Mouse (Mus musculus): ENCODE measurements around the gene Slc16a2. TPM values are rescaled to one million over a fixed set of nuclear protein-coding genes. Genes with fewer than 3 reads are reported as not detected.

The Slc16a2 gene
- polyA plus RNA-seq, 2 experiments = 4.2 to 7.5 TPM

- no peaks in the 10 kb centered on the region for H3K4me1 ChIP-seq (replicated peaks; ENCODE audit: control insufficient read depth in 2 of 2, insufficient read depth in 2 of 2, low read length in 1 of 2)
- no peak for ATAC-seq (ENCODE audit: insufficient read depth)
- no peak overlapping the region for H3K9ac ChIP-seq (replicated peaks)
- TF ChIP-seq CTCF (IDR thresholded peaks at IDR 0.05; ENCODE audit: low read depth) = no peak
- TF ChIP-seq EP300 (IDR thresholded peaks at IDR 0.05; ENCODE audit: low read depth) = no peak
- H3K9me3 ChIP-seq (ENCODE audit: control insufficient read depth, low read length) = no peaks in the 10 kb centered on the region
- no peaks in the 10 kb centered on the region; the same call in 1 of the 2 replicates for H3K27me3 ChIP-seq (ENCODE audit: control insufficient read depth, insufficient read depth, low read length)
- no peak overlapping the region for H3K4me2 ChIP-seq (ENCODE audit: low read depth)
- DNase-seq (ENCODE audit: low read depth in 3 of 3, low spot score in 3 of 3) = no peak
- H3K4me3 ChIP-seq (ENCODE audit: insufficient read depth in 1 of 2, low read depth in 2 of 2, low read length in 2 of 2) = no peak overlapping the region
- H3K27ac ChIP-seq = no peak overlapping the region
- WGBS (ENCODE audit: insufficient replicate concordance) = 23% methylated on average over 7 of the region's 13 CpGs
- H3K36me3 ChIP-seq (replicated peaks; ENCODE audit: control insufficient read depth, insufficient read depth, low read depth) = no peaks in the 10 kb centered on the region
Measured at GRCm38 (mm10) chrX:103741215-103742056, 80.3 kb downstream of the Slc16a2 start.

DNA sequence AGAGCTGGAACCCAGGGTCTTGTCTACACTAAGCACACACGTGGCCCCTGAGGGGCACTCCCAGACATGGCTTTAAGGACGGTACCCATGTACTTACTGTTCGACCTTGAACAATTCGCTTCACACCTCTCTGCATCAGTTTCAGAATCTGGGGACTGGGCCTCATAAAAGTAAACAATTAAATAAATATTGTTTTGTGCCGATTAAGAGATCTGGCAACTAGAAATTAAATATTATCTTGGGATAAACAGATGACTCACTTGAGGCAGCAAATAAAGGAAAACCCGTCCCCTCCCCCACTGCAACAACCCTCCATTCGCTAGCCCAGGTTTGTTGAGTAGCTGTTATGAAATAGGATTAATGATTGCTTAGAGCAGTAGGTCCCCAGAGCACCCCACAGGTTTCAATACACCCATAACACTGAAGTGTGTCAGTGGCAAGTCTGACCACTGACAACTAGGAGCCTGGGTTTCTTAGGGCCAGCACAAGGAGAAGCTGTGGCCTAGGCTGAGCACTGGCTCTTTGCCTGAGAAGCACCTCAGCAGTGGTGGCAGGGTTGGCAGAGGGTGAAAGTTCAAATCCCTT, 87.7 kb downstream of the Slc16a2 start:
- no peak for DNase-seq (ENCODE audit: low read depth in 3 of 3, low spot score in 3 of 3)
- no peak overlapping the region for H3K27ac ChIP-seq
- H3K9ac ChIP-seq (replicated peaks) = no peak overlapping the region
- no peaks in the 10 kb centered on the region for H3K36me3 ChIP-seq (replicated peaks; ENCODE audit: control insufficient read depth, insufficient read depth, low read depth)
- peaks cover 0 to 1% of the 10 kb centered on the region in 2 experiments; a peak in 1 of 4 replicates for H3K4me1 ChIP-seq (replicated peaks; ENCODE audit: control insufficient read depth in 2 of 2, insufficient read depth in 2 of 2, low read length in 1 of 2)
- H3K4me2 ChIP-seq (ENCODE audit: low read depth) = no peak overlapping the region
- TF ChIP-seq CTCF (IDR thresholded peaks at IDR 0.05; ENCODE audit: low read depth) = no peak
- no peak for TF ChIP-seq EP300 (IDR thresholded peaks at IDR 0.05; ENCODE audit: low read depth)
- WGBS (ENCODE audit: insufficient replicate concordance) = 59% methylated on average over 7 of the region's 7 CpGs
- no peaks in the 10 kb centered on the region for H3K9me3 ChIP-seq (ENCODE audit: control insufficient read depth, low read length)
- no peak overlapping the region for H3K4me3 ChIP-seq (ENCODE audit: insufficient read depth in 1 of 2, low read depth in 2 of 2, low read length in 2 of 2)
- no peak for ATAC-seq (ENCODE audit: insufficient read depth)
- H3K27me3 ChIP-seq (ENCODE audit: control insufficient read depth, insufficient read depth, low read length) = no peaks in the 10 kb centered on the region; the same call in 1 of the 2 replicates

GRCm38 (mm10) chrX:103733091-103733490, 88.7 kb downstream of the Slc16a2 start:
- Histone ChIP-seq H3K36me3 (replicated peaks; ENCODE audit: control insufficient read depth, insufficient read depth, low read depth) (no peaks in the 10 kb centered on the region), H3K9ac (replicated peaks) (no peak overlapping the region), H3K4me1 (replicated peaks; ENCODE audit: control insufficient read depth in 2 of 2, insufficient read depth in 2 of 2, low read length in 1 of 2) (peaks cover 0 to 1% of the 10 kb centered on the region in 2 experiments; a peak in 1 of 4 replicates), H3K27me3 (ENCODE audit: control insufficient read depth, insufficient read depth, low read length) (no peaks in the 10 kb centered on the region; the same call in 1 of the 2 replicates), H3K4me2 (ENCODE audit: low read depth) (no peak overlapping the region), H3K9me3 (ENCODE audit: control insufficient read depth, low read length) (no peaks in the 10 kb centered on the region), H3K4me3 (ENCODE audit: insufficient read depth in 1 of 2, low read depth in 2 of 2, low read length in 2 of 2) (no peak overlapping the region), H3K27ac (no peak overlapping the region)
- TF ChIP-seq EP300 (IDR thresholded peaks at IDR 0.05; ENCODE audit: low read depth) (no peak), CTCF (IDR thresholded peaks at IDR 0.05; ENCODE audit: low read depth) (no peak)
- 58% methylated on average over 4 of the region's 4 CpGs for WGBS (ENCODE audit: insufficient replicate concordance)
- DNase-seq (ENCODE audit: low read depth in 3 of 3, low spot score in 3 of 3) (no peak), ATAC-seq (ENCODE audit: insufficient read depth) (no peak)

DNA sequence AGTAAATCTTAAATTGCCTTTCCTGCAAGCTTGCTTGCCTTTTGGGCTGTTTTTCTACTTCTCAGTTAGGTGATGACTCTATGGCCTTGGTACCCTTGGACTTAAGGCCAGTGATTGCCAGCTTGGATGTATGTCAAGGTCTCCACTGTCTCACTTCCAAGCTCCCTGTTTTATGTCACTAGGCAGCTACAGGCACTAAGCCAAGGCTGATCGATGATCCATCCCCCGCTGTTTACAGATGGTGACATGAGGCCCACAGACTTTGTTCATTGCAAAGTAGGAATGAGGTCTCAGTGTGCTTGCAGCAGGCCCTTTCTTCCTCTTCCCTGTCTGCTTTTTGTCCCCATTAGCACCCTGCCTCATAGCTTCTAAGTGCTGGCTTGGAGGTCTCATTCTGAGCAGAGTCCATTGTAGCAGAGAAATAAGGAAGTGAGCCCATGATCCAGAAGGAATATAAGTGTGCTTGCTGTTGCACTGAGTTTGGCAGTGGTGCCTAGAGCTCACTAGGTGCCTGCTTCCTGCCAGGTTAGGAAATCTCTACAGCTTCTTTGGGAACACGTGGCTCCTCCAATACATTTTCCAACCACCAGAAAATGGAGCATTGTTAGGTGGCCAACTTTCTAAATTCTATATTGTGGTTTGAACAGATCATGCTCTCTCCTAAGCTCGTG, 89.6 kb downstream of the Slc16a2 start:
- H3K27me3 ChIP-seq (ENCODE audit: control insufficient read depth, insufficient read depth, low read length) = no peaks in the 10 kb centered on the region; the same call in 1 of the 2 replicates
- no peaks in the 10 kb centered on the region for H3K9me3 ChIP-seq (ENCODE audit: control insufficient read depth, low read length)
- peak; percentile 2 to 14 (median 13) for DNase-seq (ENCODE audit: low read depth in 3 of 3, low spot score in 3 of 3)
- H3K4me1 ChIP-seq (replicated peaks; ENCODE audit: control insufficient read depth in 2 of 2, insufficient read depth in 2 of 2, low read length in 1 of 2) = peaks cover 0 to 1% of the 10 kb centered on the region in 2 experiments; a peak in 1 of 4 replicates
- WGBS (ENCODE audit: insufficient replicate concordance) = 42% methylated on average over 4 of the region's 4 CpGs
- TF ChIP-seq CTCF (IDR thresholded peaks at IDR 0.05; ENCODE audit: low read depth) (no peak), EP300 (IDR thresholded peaks at IDR 0.05; ENCODE audit: low read depth) (no peak)
- no peaks in the 10 kb centered on the region for H3K36me3 ChIP-seq (replicated peaks; ENCODE audit: control insufficient read depth, insufficient read depth, low read depth)
- H3K4me2 ChIP-seq (ENCODE audit: low read depth) = no peak overlapping the region
- no peak overlapping the region for H3K27ac ChIP-seq
- H3K4me3 ChIP-seq (ENCODE audit: insufficient read depth in 1 of 2, low read depth in 2 of 2, low read length in 2 of 2) = no peak overlapping the region
- no peak overlapping the region for H3K9ac ChIP-seq (replicated peaks)
- peak; percentile 55; the same call in 1 of the 2 replicates for ATAC-seq (ENCODE audit: insufficient read depth)

Data from liver, embryonic 14.5 days (tissue).